Mouse (Mus musculus): ENCODE results near the gene Bcl2. TPM values are rescaled to one million over a fixed set of nuclear protein-coding genes. Genes with fewer than 3 reads are reported as not detected.

The Bcl2 gene
- total and polyA plus RNA-seq, 3 experiments, result 4.5 to 13.6 (median 8.7) TPM

GRCm38 (mm10) chr1:106562751-106563150, 151.3 kb downstream of the Bcl2 start:
- Histone ChIP-seq H3K4me1 (ENCODE audit: control insufficient read depth in 1 of 2, insufficient read depth in 2 of 2) (peaks cover 40 to 96% of the 10 kb centered on the region in 2 experiments), H3K9me3 (replicated peaks; ENCODE audit: low read length) (no peaks in the 10 kb centered on the region)
- in situ Hi-C loops (cut with MboI; ENCODE audit: low pct_ligation_motif_present, low pct_unique_long_range_greater_than_20kb, low sequenced_read_pairs), result no loop called here

GRCm38 (mm10) chr1:106561085-106561760, 152.9 kb downstream of the Bcl2 start:
- H3K4me2 ChIP-seq (ENCODE audit: insufficient read depth, low read depth, poor library complexity, severe bottlenecking), result peak overlapping the region; percentile 89
- TF ChIP-seq MEF2A (IDR thresholded peaks at IDR 0.05; ENCODE audit: borderline replicate concordance, low read depth, low read length) (peak; percentile 97), MAZ (IDR thresholded peaks at IDR 0.05; ENCODE audit: low read depth, low read length) (peak; percentile 64), IRF4 (IDR thresholded peaks at IDR 0.05; ENCODE audit: low read depth, low read length) (peak; percentile 88), BHLHE40 (IDR thresholded peaks at IDR 0.05; ENCODE audit: low read depth, low read length) (peak; percentile 79), ELF1 (IDR thresholded peaks at IDR 0.05; ENCODE audit: low read depth, low read length) (0 out of 2 replicates have a peak, but pooled peaks have one; percentile 13), EP300 (IDR thresholded peaks at IDR 0.05; ENCODE audit: low read length) (peak; percentile 77), USF1 (IDR thresholded peaks at IDR 0.05; ENCODE audit: low read depth, low read length) (no peak), ZC3H11A (IDR thresholded peaks at IDR 0.05; ENCODE audit: low read depth, low read length) (no peak), CTCF (conservative IDR thresholded peaks at IDR 0.05 in 1 of 2, IDR thresholded peaks at IDR 0.05 in 1 of 2; ENCODE audit: low read depth in 2 of 2, low read length in 2 of 2) (no peak), NRF1 (IDR thresholded peaks at IDR 0.05; ENCODE audit: low read depth, low read length) (peak; percentile 67; the same call in 1 of the 2 replicates), MAFK (IDR thresholded peaks at IDR 0.05; ENCODE audit: insufficient replicate concordance, low read length) (peak; percentile 84), ETS1 (conservative IDR thresholded peaks at IDR 0.05; ENCODE audit: low read depth, low read length) (peak; percentile 93), TCF12 (IDR thresholded peaks at IDR 0.05; ENCODE audit: low read depth, low read length) (peak; percentile 61), KAT2A (IDR thresholded peaks at IDR 0.05; ENCODE audit: insufficient replicate concordance, low read length) (no peak), TBP (conservative IDR thresholded peaks at IDR 0.05; ENCODE audit: low read depth, low read length) (0 out of 2 replicates have a peak, but pooled peaks have one; percentile 41), JUND (conservative IDR thresholded peaks at IDR 0.05; ENCODE audit: low read depth, low read length) (0 out of 2 replicates have a peak, but pooled peaks have one; percentile 10), JUN (IDR thresholded peaks at IDR 0.05; ENCODE audit: insufficient read depth, low read depth, low read length) (0 out of 2 replicates have a peak, but pooled peaks have one; percentile 11)
- dilution Hi-C loops (cut with MboI; ENCODE audit: extremely low pct_ligation_motif_present, extremely low pct_unique_long_range_greater_than_20kb, low sequenced_read_pairs), result no loop called here
- peak overlapping the region in 1 of 3 experiments; percentile 41 for H3K4me3 ChIP-seq (replicated peaks in 1 of 3; ENCODE audit: low read depth in 2 of 3, low read length in 2 of 3, poor library complexity in 1 of 3)
- no peak overlapping the region for H3K9ac ChIP-seq (ENCODE audit: insufficient read depth, low read depth)
- no peaks in the 10 kb centered on the region for H3K79me2 ChIP-seq (replicated peaks; ENCODE audit: control insufficient read depth, extremely low read depth, insufficient read depth, poor library complexity, severe bottlenecking)
- no peaks in the 10 kb centered on the region for H3K27me3 ChIP-seq (replicated peaks)
- no peaks in the 10 kb centered on the region for H3K9me3 ChIP-seq (replicated peaks; ENCODE audit: low read length)
- peaks cover 3% of the 10 kb centered on the region in 2 experiments for H3K36me3 ChIP-seq (replicated peaks in 1 of 2; ENCODE audit: control insufficient read depth in 1 of 2, insufficient read depth in 1 of 2, low read length in 1 of 2)
- peaks cover 44 to 94% of the 10 kb centered on the region in 2 experiments for H3K4me1 ChIP-seq (ENCODE audit: control insufficient read depth in 1 of 2, insufficient read depth in 2 of 2)
- peak overlapping the region; percentile 98 for H3K27ac ChIP-seq (ENCODE audit: insufficient read depth, low read depth)
- in situ Hi-C loops (cut with MboI; ENCODE audit: low pct_ligation_motif_present, low pct_unique_long_range_greater_than_20kb, low sequenced_read_pairs), result no loop called here
- peak; percentile 87 for DNase-seq (ENCODE audit: extremely low read depth)

More at GRCm38 (mm10) chr1:106562751-106563150, 151.3 kb downstream of the Bcl2 start:
- Histone ChIP-seq H3K79me2 (replicated peaks; ENCODE audit: control insufficient read depth, extremely low read depth, insufficient read depth, poor library complexity, severe bottlenecking) (no peaks in the 10 kb centered on the region), H3K27me3 (replicated peaks) (no peaks in the 10 kb centered on the region), H3K4me3 (replicated peaks in 1 of 3; ENCODE audit: low read depth in 2 of 3, low read length in 2 of 3, poor library complexity in 1 of 3) (no peak overlapping the region), H3K9ac (ENCODE audit: insufficient read depth, low read depth) (no peak overlapping the region), H3K4me2 (ENCODE audit: insufficient read depth, low read depth, poor library complexity, severe bottlenecking) (no peak overlapping the region), H3K36me3 (replicated peaks in 1 of 2; ENCODE audit: control insufficient read depth in 1 of 2, insufficient read depth in 1 of 2, low read length in 1 of 2) (no peaks in the 10 kb centered on the region), H3K27ac (ENCODE audit: insufficient read depth, low read depth) (peak overlapping the region; percentile 20)
- dilution Hi-C loops (cut with MboI; ENCODE audit: extremely low pct_ligation_motif_present, extremely low pct_unique_long_range_greater_than_20kb, low sequenced_read_pairs), result no loop called here
- no peak for TF ChIP-seq MAFK (IDR thresholded peaks at IDR 0.05; ENCODE audit: insufficient replicate concordance, low read length)
- no peak for TF ChIP-seq ZKSCAN1 (IDR thresholded peaks at IDR 0.05; ENCODE audit: borderline replicate concordance, low read depth, low read length)
- TF ChIP-seq MAX (IDR thresholded peaks at IDR 0.05; ENCODE audit: low read length), result no peak
- TF ChIP-seq ETS1 (conservative IDR thresholded peaks at IDR 0.05; ENCODE audit: low read depth, low read length), result no peak
- no peak for TF ChIP-seq MAZ (IDR thresholded peaks at IDR 0.05; ENCODE audit: low read depth, low read length)
- no peak for TF ChIP-seq GABPA (IDR thresholded peaks at IDR 0.05; ENCODE audit: insufficient replicate concordance, low read depth, low read length)
- TF ChIP-seq TCF12 (IDR thresholded peaks at IDR 0.05; ENCODE audit: low read depth, low read length), result no peak
- TF ChIP-seq CHD2 (IDR thresholded peaks at IDR 0.05; ENCODE audit: low read length), result no peak
- TF ChIP-seq CTCF (conservative IDR thresholded peaks at IDR 0.05 in 1 of 2, IDR thresholded peaks at IDR 0.05 in 1 of 2; ENCODE audit: low read depth in 2 of 2, low read length in 2 of 2), result no peak
- no peak for TF ChIP-seq BHLHE40 (IDR thresholded peaks at IDR 0.05; ENCODE audit: low read depth, low read length)
- TF ChIP-seq UBTF (IDR thresholded peaks at IDR 0.05; ENCODE audit: low read depth, low read length), result no peak
- no peak for TF ChIP-seq ZMIZ1 (IDR thresholded peaks at IDR 0.05; ENCODE audit: low read depth, low read length)
- DNase-seq (ENCODE audit: extremely low read depth), result no peak
